Mouse (Mus musculus): ENCODE measurements around the gene Gm9887. TPM values are rescaled to one million over a fixed set of nuclear protein-coding genes. Genes with fewer than 3 reads are reported as not detected.
A peak's percentile ranks its signal among the peaks of the same experiment; 100 is the strongest.

Gm9887 gene
- polyA plus RNA-seq (2016; fragmentation: Nextera tagmentation; extraction: Ambion mirVana) = 1.4 and 1.7 TPM in 2 replicates

- Histone ChIP-seq H3K36me3 (peaks cover 33% of the 10 kb centered on the region), H3K9me3 (replicated peaks) (no peaks in the 10 kb centered on the region), H3K27ac (peak within 1 kb of the TSS; percentile 97), H3K4me3 (peak within 1 kb of the TSS; percentile 100), H3K4me1 (peaks cover 17% of the 10 kb centered on the region), H3K27me3 (ENCODE audit: low read depth, poor library complexity, severe bottlenecking) (no peaks in the 10 kb centered on the region)
- DNase-seq (ENCODE audit: low spot score) = peak; percentile 99
- WGBS = under 1% methylated on average over 116 of the region's 121 CpGs
Measured at GRCm38 (mm10) chr12:69371854-69372671, at the start of gene Gm9887, which contains the start of gene Arf6. Gm9887 (minus strand) TSS chr12:69372458. Arf6 (plus strand) TSS chr12:69372150.

- Histone ChIP-seq H3K4me3 (no peak overlapping the region), H3K27me3 (ENCODE audit: low read depth, poor library complexity, severe bottlenecking) (no peaks in the 10 kb centered on the region), H3K36me3 (no peaks in the 10 kb centered on the region), H3K27ac (no peak overlapping the region), H3K9me3 (replicated peaks) (no peaks in the 10 kb centered on the region), H3K4me1 (peaks cover 34% of the 10 kb centered on the region)
- no peak for DNase-seq (ENCODE audit: low spot score)
- WGBS = 82% methylated on average over 3 of the region's 3 CpGs
Measured at GRCm38 (mm10) chr12:69420716-69421115, 48.5 kb upstream of the Gm9887 start.

- no peak overlapping the region for H3K4me3 ChIP-seq
- no peaks in the 10 kb centered on the region for H3K27me3 ChIP-seq (ENCODE audit: low read depth, poor library complexity, severe bottlenecking)
- no peak for DNase-seq (ENCODE audit: low spot score)
- H3K36me3 ChIP-seq = no peaks in the 10 kb centered on the region
- H3K27ac ChIP-seq = no peak overlapping the region
- WGBS = 71% methylated on average over 4 of the region's 4 CpGs
- H3K9me3 ChIP-seq (replicated peaks) = no peaks in the 10 kb centered on the region
- H3K4me1 ChIP-seq = peaks cover 26% of the 10 kb centered on the region
Measured at GRCm38 (mm10) chr12:69419606-69420005, 47.3 kb upstream of the Gm9887 start.

GRCm38 (mm10) chr12:69419017-69419605, 46.9 kb upstream of the Gm9887 start:
- H3K36me3 ChIP-seq = no peaks in the 10 kb centered on the region
- peaks cover 22% of the 10 kb centered on the region for H3K4me1 ChIP-seq
- no peak for DNase-seq (ENCODE audit: low spot score)
- no peak overlapping the region for H3K27ac ChIP-seq
- H3K27me3 ChIP-seq (ENCODE audit: low read depth, poor library complexity, severe bottlenecking) = no peaks in the 10 kb centered on the region
- WGBS = 92% methylated on average over 14 of the region's 14 CpGs
- no peaks in the 10 kb centered on the region for H3K9me3 ChIP-seq (replicated peaks)
- no peak overlapping the region for H3K4me3 ChIP-seq

GRCm38 (mm10) chr12:69418606-69419005, 46.3 kb upstream of the Gm9887 start:
- H3K4me3 ChIP-seq = no peak overlapping the region
- no peak overlapping the region for H3K27ac ChIP-seq
- H3K36me3 ChIP-seq = no peaks in the 10 kb centered on the region
- DNase-seq (ENCODE audit: low spot score) = no peak
- WGBS = 91% methylated on average over 13 of the region's 13 CpGs
- H3K9me3 ChIP-seq (replicated peaks) = no peaks in the 10 kb centered on the region
- no peaks in the 10 kb centered on the region for H3K27me3 ChIP-seq (ENCODE audit: low read depth, poor library complexity, severe bottlenecking)
- peaks cover 20% of the 10 kb centered on the region for H3K4me1 ChIP-seq

GRCm38 (mm10) chr12:69417701-69418291, 45.5 kb upstream of the Gm9887 start:
- Histone ChIP-seq H3K27ac (no peak overlapping the region), H3K4me1 (peaks cover 20% of the 10 kb centered on the region), H3K36me3 (no peaks in the 10 kb centered on the region), H3K4me3 (no peak overlapping the region), H3K9me3 (replicated peaks) (no peaks in the 10 kb centered on the region), H3K27me3 (ENCODE audit: low read depth, poor library complexity, severe bottlenecking) (no peaks in the 10 kb centered on the region)
- DNase-seq (ENCODE audit: low spot score) = no peak
- 59% methylated on average over 9 of the region's 9 CpGs for WGBS

- H3K4me3 ChIP-seq = no peak overlapping the region
- DNase-seq (ENCODE audit: low spot score) = no peak
- H3K4me1 ChIP-seq = peaks cover 20% of the 10 kb centered on the region
- no peaks in the 10 kb centered on the region for H3K9me3 ChIP-seq (replicated peaks)
- no peaks in the 10 kb centered on the region for H3K27me3 ChIP-seq (ENCODE audit: low read depth, poor library complexity, severe bottlenecking)
- 81% methylated on average over 7 of the region's 7 CpGs for WGBS
- no peak overlapping the region for H3K27ac ChIP-seq
- H3K36me3 ChIP-seq = no peaks in the 10 kb centered on the region
Measured at GRCm38 (mm10) chr12:69416793-69417192, 44.5 kb upstream of the Gm9887 start.

GRCm38 (mm10) chr12:69414826-69415572, 42.7 kb upstream of the Gm9887 start:
- no peaks in the 10 kb centered on the region for H3K9me3 ChIP-seq (replicated peaks)
- peaks cover 16% of the 10 kb centered on the region for H3K4me1 ChIP-seq
- H3K36me3 ChIP-seq = no peaks in the 10 kb centered on the region
- no peaks in the 10 kb centered on the region for H3K27me3 ChIP-seq (ENCODE audit: low read depth, poor library complexity, severe bottlenecking)
- no peak for DNase-seq (ENCODE audit: low spot score)
- WGBS = 82% methylated on average over 4 of the region's 4 CpGs
- H3K27ac ChIP-seq = no peak overlapping the region
- H3K4me3 ChIP-seq = no peak overlapping the region

- DNase-seq (ENCODE audit: low spot score) = no peak
- no peak overlapping the region for H3K27ac ChIP-seq
- H3K9me3 ChIP-seq (replicated peaks) = no peaks in the 10 kb centered on the region
- 89% methylated on average over 3 of the region's 3 CpGs for WGBS
- H3K27me3 ChIP-seq (ENCODE audit: low read depth, poor library complexity, severe bottlenecking) = no peaks in the 10 kb centered on the region
- peaks cover 16% of the 10 kb centered on the region for H3K4me1 ChIP-seq
- H3K36me3 ChIP-seq = no peaks in the 10 kb centered on the region
- H3K4me3 ChIP-seq = no peak overlapping the region
Measured at GRCm38 (mm10) chr12:69413303-69413702, 41.0 kb upstream of the Gm9887 start.

- WGBS = 40% methylated on average over 4 of the region's 4 CpGs
- H3K9me3 ChIP-seq (replicated peaks) = no peaks in the 10 kb centered on the region
- peaks cover 3% of the 10 kb centered on the region; the same call in 1 of the 2 replicates for H3K4me1 ChIP-seq
- no peak overlapping the region for H3K4me3 ChIP-seq
- DNase-seq (ENCODE audit: low spot score) = no peak
- H3K27me3 ChIP-seq (ENCODE audit: low read depth, poor library complexity, severe bottlenecking) = no peaks in the 10 kb centered on the region
- no peak overlapping the region for H3K27ac ChIP-seq
- H3K36me3 ChIP-seq = no peaks in the 10 kb centered on the region
Measured at GRCm38 (mm10) chr12:69411936-69412335, 39.7 kb upstream of the Gm9887 start.

GRCm38 (mm10) chr12:69410767-69411166, 38.5 kb upstream of the Gm9887 start:
- 86% methylated on average over 5 of the region's 5 CpGs for WGBS

GRCm38 (mm10) chr12:69402594-69403167, 30.4 kb upstream of the Gm9887 start:
- H3K36me3 ChIP-seq = no peaks in the 10 kb centered on the region
- H3K27ac ChIP-seq = no peak overlapping the region
- peaks cover 11% of the 10 kb centered on the region for H3K4me1 ChIP-seq
- DNase-seq (ENCODE audit: low spot score) = no peak
- no peaks in the 10 kb centered on the region for H3K27me3 ChIP-seq (ENCODE audit: low read depth, poor library complexity, severe bottlenecking)
- WGBS = 91% methylated on average over 13 of the region's 13 CpGs
- no peak overlapping the region for H3K4me3 ChIP-seq
- H3K9me3 ChIP-seq (replicated peaks) = no peaks in the 10 kb centered on the region

More at GRCm38 (mm10) chr12:69410767-69411166, 38.5 kb upstream of the Gm9887 start:
- no peaks in the 10 kb centered on the region for H3K4me1 ChIP-seq
- no peak for DNase-seq (ENCODE audit: low spot score)
- no peak overlapping the region for H3K27ac ChIP-seq
- no peak overlapping the region for H3K4me3 ChIP-seq
- no peaks in the 10 kb centered on the region for H3K36me3 ChIP-seq
- no peaks in the 10 kb centered on the region for H3K9me3 ChIP-seq (replicated peaks)
- no peaks in the 10 kb centered on the region for H3K27me3 ChIP-seq (ENCODE audit: low read depth, poor library complexity, severe bottlenecking)
